Mouse (Mus musculus): ENCODE results near the gene Itgav.

DNA sequence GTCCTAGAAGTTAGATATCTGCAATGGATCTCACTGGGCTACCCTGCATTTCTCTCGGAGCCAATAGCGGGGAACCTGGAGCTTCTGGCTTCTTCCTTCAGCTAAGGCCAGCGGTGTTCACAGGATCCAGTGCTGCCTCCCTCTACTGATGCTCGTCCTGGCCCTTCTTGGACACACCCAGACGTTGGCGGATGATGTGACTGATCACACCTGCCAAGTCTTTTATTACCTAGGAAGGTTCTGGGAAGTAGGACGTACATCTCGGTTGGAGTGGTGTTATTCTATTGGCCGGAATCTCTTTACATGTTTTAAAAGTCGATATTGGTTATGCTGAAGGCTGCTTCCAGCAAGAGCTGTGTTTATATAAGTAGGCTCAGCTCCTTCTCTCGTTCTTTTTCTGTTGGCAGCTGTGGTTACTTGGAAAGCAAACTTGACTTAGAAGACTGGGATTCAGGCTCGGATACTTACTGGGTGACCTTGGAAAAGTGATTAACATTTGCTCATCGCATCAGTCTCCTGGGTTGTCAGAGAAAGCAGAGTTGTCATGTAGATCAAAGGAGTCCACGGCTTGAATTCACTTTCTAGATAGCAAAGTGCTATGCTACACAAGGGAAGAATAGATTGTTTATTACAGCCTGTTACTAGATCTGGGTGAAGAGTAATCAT, 14.5 kb downstream of the Itgav start:
- TF ChIP-seq EP300 (IDR thresholded peaks at IDR 0.05; ENCODE audit: low read depth), result no peak
- no peak for TF ChIP-seq CTCF (IDR thresholded peaks at IDR 0.05; ENCODE audit: low read depth)
